Mouse (Mus musculus) kidney, adult 18-20 months (tissue): ENCODE results near the gene Ptrh2.
A peak's percentile ranks its signal among the peaks of the same experiment; 100 is the strongest.

Experiments
- DNase-seq: peaks from one replicate; pipeline ENCODE4 v3.0.0; 2021

Ptrh2 gene

DNA sequence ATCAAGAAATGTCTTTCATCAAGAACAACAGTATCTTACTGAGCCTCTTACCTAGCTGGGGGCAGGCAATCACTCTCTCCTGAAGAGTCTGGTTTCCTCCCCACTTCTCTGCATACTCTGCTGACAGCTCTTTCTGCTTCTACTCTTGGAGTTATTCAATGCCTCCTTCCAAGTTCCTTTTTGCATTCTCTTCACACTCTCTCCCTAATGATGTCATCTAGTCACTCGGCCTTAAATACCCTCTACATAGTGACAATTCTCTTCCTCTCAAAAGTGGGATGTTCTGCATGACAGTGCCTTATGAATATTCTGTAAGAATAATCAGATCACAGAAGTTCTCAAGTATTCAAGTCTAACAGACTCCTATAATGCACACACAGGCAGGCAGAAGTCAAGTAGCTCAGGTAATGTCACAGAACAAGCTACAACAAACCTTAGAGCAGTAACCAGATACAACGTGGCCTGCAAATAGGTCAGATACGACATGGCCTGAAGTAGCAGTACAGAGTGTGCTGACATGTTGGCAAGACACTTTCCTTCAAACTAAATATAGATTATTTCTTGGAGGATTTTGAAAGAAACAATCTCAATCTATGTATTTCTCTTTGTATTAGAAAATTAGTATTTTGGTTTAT, 12.6 kb upstream of the Ptrh2 start:
- no peak for DNase-seq

DNA sequence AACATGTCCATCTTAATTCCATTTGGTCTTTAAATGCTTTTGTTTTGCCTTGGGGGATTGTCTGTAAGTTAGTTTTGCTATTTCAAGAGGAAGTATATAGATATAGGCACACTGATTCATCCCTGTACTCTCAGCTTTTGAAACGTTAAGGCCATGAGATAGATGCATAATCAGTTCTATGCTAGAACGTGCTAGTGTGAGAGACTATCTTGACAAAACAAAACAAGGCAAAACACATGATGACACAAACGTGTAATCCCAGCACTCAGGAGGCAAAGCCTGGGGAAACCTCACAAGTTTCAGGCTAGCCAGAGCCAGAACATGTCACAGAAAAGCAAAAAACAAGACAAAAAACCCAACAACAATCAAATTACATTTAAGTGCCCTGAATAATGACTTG, 11.0 kb upstream of the Ptrh2 start:
- DNase-seq: no peak

DNA sequence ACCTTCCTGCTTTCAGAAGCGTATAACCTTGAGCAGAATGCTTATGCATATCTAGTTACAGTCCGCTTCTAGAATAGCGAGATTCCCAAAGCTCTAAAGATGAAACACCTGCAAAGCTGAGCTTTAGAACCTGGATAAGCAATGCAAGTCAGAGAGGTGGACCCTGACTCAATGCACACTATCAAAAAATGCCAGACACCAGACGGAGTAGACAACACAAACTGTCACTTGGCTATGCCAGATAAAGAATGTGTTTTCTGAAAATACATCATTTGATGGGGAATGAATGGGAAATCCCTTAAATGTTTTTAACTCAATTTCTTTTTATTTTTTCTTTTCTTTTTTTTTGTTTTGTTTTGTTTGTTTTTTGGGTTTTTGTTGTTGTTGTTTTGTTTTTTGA, 8.3 kb upstream of the Ptrh2 start:
- DNase-seq: no peak

DNA sequence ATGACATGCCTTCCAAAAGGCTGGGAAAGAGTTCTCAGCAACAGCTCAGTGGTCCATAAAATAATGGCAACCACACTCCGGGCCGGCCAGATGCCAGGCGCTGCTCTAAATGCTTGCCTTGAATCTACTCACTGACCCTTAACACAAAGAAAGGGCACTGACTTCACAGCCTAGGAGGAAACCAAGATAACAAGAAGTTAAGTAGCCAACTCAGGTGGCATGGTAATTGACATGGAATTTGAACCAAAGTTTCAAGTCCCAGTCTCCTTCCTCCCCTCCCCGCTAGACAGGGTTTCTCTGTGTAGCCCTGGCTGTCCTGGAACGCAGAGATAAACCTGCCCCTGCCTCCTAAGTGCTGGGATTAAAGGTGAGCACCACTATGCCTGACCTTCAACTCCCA, 4.8 kb upstream of the Ptrh2 start:
- peak; percentile 60 for DNase-seq

DNA sequence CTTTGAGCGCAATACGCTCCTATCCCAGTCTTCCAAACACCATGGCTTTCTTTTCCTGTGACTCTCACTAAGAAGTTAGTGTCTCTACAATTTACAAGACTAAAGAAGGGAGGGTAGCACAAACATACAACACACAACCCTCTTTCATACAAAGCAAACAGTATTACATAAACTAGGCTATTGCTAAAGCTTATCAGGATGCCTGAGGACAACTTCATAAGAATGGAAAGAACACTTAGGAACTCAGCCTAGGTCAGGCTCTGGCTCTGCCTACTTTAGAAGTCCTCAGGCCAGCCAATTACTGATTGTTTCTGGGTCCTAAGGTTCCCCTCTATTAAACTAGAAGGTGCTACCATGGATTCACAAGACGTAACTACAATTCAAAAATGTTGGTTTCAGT, 3.1 kb upstream of the Ptrh2 start:
- no peak for DNase-seq

DNA sequence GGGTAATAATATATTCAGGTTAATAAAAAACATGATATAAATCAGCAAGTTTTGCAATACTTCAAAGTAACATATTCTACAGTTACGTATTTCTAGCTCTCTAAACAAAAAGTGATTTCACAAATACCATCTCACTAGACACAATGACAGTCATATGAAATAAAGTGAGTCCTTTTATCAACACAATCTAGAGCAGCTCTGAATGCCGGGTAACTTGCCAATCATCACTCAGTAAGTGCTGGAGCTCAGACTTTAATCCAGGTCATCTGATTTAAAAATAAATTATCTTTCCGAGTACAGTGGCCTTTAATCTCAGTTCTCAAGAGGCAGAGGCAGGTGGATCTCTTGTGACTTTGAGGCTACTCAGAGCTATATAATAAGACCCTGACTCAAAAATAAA, 2.4 kb upstream of the Ptrh2 start:
- no peak for DNase-seq

DNA sequence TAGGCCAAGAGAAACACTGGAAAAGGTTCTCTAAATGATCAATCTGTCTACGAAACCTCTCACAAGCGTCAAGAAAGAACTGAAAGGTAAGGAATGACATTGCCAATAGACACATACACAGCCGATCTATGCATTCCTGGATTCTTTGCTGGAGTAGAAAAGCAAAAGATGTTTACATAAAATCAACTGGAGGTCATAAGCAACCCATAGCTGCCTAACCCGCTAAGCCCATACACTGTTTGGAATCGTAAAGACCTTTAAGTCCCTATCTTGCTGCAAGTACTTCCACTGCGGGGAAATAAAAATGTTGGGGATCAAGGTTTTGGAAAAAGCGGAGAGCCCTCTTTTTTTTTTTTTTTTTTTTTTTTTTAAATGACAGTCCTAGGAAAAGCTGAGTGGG, 924 bp upstream of the Ptrh2 start:
- DNase-seq: no peak

DNA sequence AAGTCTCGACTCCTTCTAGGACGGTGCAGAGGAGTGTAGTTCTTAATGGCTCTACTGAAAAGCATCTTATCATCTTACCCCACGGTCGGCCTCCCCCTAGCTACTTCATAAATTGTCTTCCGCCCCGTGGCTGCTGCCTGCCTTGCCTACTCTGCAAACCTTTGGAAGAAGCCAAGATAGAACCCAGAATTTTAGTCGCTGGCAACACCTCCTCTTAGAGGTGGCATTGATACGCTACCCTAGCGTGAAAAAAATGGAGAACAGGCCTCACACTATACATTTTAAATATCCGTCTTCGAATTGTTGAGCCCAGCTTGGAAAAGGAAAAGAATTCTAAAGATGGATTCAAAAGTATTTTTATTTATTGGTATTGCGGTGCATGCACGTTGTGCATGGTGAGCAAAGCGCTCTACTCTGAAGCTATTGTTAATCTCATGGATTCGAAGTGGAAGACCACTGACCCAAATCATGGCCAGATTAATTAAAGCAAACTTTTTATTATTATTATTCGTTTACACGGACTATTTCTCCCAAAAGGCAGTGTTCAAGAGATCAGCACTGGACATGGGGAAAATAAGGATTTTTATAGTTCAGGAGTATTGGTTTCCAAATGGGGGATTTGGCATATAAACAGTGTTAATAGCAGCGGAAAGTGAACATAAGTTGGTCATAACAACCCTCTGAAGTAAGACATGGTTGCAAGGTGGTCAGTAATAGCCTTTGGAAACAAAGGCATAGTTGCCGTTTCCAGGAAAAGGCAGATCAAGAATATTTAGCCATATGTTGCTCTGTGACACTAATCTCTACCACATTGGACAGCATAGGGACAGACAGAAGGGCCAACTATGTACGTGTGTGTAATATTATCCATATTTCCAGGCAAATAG, 584 bp downstream of the Ptrh2 start:
- DNase-seq: no peak

DNA sequence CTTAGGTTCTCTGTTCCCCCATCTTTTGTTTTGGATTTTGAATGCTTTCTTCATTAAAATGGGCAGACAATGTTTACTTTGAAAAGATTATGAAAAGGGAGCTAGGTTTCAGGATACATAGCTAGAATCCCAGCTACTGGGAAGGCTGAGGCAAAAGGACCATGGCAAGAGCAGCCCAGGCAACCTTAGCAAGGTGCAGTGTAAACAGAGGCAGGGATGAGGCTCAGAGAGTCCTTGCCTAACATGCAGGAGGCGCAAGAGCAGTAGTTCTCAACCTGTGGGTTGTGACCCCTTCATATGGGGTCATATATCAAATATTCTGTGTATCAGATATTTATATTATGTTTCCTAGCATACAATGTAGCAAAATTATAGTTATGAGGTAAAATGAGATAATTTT, 1.6 kb downstream of the Ptrh2 start:
- DNase-seq: no peak

DNA sequence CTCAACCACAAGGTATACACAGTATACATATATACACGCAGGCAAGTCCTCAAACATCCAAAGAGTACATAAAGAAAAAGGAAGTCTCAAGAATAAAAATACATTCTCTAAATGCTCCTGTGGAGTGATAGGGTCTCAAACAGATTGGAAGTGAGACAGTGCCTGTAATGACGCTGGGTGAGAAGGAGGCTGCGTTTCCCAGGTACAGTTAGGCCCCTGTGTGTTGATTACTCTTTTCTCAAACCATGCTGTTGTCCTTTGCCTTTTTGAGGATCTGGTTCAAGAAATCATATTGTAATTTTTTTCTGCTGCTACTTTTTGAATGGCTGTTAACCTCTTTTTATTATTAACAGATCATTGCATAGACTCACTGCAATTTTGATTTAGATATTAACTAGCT, 6.6 kb downstream of the Ptrh2 start:
- no peak for DNase-seq

DNA sequence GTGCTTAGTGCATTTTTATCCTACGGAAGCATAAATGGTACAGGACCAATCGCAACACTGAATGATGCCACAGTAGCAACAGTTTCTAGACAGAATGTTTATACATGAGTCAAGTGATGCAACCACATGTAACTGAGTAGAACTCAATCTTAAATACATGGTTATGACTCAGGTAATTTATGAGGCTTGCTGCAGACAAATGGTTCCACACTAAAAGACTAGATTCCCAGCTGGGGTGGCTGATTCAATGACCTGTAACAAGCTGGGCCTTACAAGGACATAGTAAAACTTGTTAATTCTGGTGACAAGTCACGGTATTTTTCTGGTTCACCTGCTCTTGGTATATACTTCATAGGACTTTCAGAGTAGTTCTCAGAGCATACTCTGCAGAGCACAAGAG, 7.7 kb downstream of the Ptrh2 start:
- DNase-seq: no peak

DNA sequence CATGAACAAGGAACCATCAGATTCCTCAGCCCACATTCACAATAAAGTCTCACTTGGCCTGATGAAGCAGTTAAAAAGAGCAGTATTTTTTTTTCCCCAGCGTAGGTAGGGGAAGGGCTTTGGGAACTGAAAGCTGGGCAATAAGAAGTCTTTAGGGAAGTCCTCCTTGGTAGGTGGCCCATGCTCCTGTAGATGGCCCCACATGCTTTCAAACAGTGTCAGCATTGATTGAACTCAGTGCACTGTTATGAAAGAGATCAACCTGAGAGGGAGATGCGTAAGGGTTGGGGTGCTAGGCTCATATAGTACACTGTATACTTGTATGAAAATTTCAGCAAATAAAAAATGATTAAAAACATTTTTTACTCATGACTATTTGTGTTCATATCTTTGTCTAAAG, 8.2 kb downstream of the Ptrh2 start:
- DNase-seq: no peak

DNA sequence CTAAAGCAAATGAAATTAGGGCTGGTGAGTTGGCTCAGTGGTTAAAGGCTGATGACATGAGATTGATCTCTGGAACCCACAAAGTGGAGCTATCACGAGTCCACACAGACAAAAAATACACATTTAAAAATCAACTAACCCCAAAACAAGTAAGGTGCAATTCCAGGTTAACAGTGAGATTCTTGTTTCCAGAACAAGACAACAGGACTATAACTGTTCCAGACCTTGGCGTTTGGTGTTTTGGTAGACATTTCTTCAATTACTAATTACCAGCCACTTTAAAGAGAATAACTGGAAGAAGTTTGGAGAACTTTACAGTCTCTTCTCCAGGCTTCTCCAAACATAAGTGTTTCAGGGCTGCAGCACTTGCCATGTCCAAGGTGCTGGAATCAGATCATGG, 8.8 kb downstream of the Ptrh2 start:
- DNase-seq: no peak

DNA sequence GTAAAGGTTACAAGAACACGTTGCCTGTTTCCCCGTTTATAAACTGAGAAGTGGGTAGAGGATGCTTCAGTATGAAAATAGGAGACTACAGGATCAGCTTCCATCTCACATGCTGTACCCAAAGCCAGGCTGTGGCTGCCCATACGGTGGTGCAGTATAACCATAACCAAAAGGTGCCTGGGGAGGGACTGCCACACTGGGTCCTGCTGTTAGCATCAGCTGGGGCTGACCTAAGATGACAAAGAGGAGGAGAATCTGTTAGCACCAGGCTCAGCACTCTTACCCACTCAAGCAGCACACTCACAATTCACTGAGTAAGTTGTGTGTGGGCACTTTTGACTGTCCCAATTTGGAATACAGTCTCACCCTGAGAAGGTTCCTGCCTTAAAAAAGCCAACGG, 11.7 kb downstream of the Ptrh2 start:
- no peak for DNase-seq

DNA sequence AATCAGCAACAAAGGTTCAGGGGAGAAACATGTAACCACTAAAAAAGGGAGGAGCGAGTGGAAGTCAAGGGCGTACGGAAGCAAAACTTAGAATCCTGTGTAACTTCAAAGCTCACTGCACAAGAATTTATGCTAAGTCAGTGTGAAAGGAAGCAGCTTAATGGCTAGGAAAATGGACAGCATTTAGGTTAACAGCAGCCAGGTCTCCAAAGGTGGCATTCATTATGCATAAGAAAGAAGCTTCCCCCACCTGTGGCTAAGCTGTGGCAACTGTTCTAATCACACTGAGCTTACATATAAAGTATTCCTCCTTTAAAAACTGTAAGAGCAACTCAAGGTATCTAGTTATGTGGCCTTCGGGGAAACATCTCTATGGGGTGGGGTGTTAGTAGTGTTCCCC, 17.4 kb downstream of the Ptrh2 start:
- no peak for DNase-seq

DNA sequence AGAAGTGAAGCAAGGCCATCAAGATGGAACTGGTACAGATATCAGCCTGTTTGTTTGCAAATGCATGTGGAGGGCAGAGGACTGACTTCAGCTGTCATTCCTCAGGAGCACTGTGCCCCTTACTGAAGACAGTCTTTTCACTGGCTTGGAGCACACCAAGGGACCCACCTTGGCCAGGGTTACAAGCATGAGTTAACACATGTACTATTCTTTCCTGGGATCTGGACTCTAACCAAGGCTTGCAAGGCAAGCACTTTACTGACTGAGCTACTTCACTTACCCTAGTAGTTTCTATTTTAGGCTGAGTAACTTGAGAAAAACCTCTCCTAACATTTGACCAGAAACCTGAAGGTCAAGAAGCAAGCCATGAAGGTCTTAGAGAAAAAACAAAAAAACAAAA, 30.8 kb downstream of the Ptrh2 start:
- DNase-seq: no peak

DNA sequence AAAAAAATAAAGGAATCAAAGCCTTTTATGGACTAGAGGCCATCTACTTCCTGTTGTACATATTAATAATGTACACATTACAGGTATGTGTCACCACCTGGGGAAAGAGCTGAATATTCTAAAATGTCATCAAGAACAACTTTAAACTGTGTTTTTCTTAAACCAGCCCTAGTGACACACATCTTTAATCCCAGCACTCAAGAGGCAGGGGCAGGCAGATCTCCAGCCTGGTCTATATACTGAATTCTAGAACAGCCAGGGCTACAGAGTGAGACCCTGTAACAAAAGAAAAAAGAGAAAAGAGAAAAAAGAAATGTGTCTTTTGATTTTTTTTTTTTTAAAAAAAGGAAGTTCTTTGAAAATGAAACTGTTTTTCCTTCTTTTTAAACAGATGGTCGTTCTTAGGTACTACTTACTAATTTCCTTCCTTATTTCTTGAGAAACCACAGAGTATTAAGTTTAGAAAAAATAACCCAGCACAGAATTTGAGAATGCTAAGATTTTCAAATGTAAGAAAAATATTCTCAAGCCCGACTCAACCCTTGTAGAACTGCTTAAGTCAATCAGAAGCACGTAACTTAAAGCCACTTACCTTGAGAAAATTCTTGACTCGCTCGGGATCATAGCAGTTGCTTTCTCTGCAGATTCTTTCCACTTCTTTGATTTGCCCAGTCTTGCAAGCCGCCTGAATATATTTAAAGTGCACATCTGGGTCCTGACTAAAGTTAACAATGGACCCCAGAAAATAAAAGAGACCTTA, 33.7 kb downstream of the Ptrh2 start:
- DNase-seq: no peak

DNA sequence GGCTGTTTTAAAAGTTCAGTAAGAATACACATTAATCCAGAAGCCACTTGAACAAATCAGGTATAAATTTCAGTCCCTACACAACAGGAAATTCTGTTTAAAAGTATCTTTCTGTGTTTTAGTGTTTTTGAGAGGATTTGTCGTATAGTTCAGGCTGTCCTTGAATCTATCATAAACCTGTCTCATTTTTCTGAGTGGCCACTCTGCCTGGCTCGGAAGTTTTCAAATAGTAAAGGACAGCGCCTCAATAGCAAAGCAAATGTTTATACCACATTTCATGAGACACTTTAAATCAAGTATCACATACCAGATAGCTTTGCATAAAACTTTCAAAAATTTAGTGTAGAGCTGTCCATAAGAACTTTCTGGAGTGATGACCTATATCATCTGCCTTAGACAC, 34.6 kb downstream of the Ptrh2 start:
- no peak for DNase-seq

DNA sequence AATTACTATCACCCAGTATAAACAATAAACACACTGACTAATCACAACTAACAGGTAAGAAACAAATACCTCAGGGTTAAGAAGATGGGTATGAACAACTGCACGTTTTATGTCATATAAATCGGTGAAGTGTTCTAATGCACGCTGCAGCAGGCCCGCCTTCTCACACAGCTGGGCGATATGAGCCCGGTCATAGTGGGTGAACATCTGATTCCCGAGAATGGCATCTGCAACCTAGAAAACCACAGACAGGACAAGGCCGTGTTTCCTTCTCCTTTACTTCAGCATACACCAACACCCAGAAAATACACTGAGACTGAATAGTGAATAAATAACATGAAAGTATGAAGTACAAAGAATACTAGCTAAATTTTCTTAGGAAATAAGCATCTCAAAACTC, 35.6 kb downstream of the Ptrh2 start:
- DNase-seq: no peak

DNA sequence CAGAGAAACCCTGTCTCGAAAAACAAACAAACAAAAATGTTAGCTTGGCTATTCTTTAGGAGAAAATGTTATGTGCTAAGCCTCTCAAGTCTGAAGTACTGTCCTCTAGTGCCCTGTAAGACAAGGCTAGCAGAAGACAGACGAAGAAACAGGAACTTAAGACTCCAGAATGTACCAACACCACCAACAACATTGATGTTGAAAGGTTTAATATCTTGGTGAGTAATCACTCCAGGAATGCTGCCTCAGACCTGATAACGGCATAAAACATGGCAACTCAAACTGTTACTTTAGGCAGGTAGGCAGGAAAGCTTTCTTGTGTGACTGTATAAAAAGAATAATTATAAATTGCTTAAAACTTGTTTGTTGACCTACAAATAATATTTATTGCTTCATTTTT, 40.2 kb downstream of the Ptrh2 start:
- DNase-seq: no peak

DNA sequence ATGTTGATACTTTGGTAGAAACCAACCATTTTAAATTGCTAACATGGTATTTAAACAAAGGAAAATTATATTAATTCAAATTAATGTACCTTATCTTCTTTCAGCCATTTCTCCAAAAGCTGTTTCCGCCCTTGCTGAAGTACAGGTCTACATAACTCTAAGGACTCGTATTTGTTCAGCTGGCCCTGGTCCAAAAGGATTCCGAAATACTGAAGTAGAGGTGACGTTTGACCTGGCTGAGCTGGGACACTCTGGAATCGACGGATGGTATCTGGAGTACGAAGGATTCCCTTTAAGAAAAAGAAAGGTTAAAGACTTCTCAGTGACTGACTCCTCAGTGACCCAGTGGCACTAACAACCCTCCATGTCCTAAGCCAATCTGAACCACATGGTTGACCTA, 41.2 kb downstream of the Ptrh2 start:
- DNase-seq: no peak

DNA sequence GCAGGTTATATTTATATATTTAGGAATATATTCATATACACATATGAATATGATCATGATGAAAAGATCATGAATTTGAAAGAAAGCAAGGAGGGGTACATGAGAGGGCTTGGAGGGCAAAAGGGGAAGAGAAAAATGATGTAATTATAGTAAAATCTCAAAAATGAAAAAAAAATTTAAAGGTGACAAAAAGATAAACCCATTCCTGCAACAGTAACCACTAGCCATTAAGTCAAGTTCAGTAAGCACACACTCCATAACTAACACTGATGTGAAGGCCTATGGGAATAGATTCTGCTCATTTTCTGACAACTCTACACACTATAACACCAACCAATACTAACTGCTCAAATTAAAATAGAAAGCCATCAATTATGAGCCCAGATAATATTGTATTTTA, 41.8 kb downstream of the Ptrh2 start:
- no peak for DNase-seq

DNA sequence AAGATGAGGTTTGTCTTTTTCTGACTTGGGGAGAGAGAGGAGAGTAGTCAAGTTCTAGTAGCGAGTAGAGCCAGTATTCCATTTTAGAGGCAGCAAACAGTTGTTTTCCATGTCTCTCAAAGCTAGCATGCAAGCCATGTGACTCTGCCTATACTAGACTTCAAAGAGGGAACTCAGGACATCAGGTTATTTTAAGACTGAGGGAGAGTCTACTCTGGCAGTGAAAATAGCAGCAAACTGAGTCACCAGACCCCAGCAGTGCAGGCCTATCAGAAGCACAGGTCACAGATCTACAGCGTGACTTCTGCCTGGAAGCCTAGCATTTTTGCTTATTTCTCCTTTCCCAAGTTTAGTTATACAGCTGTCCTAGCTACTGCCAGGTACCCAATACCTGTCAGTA, 47.7 kb downstream of the Ptrh2 start:
- DNase-seq: no peak
